Mouse (Mus musculus) kidney, adult 8-10 months (tissue): Measurements from ENCODE around the gene 2310033P09Rik.
"Not testable (repeated sequence)": the region's sequence is repeated elsewhere in the genome, so short reads cannot be mapped to it uniquely, and the experiment has no call there.

Source experiments
- DNase-seq, 2 experiments: peaks; one replicate each; pipeline ENCODE4 v3.0.0; 2022

Gene 2310033P09Rik

GRCm38 (mm10) chr11:59201216-59202002, 6.7 kb upstream of the 2310033P09Rik start:
- DNase-seq = no peak

DNA sequence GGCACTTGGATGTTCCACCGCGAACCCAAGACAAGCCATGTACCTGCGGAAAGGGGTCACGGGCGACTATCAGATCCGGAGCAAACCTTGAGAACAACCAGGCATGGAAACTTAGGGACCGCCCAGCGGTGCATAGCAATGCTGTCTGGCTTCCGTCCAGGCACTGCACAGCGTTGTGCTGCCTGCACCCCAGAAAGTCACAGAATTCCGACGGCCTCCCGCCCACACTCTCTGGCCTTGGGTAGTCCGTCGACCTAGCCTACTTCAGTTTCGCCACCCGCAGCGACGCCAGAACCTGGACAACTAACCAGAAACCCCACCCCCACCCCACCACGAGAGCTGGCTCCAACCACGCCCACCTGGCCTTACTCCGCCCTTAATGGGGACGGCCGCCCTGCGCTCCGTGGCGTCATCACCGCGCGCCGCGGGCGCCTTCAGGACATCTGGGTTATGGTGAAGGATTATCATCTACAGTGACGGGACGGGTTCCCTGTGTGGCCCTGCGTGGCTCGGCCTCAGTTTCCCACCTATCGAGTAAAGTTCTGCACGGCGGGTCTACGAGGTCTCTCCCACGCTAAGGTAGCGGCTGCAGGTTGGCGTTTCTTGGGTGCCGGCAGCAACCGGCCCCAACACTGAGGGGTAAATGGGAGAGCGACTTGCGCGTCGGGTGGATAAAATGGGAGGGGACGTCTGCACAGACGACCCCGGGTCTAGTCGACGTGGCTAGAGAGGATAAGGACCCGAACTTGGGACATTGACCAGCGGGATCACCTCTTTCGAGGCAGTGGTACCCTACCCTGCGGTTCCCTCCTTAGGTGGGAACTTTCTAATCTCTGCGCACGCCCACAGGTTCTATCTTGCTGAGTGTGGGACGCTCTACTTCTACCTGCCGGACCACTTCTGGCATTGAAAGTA, 5.8 kb upstream of the 2310033P09Rik start, which contains the start of gene Mrpl55:
TSS of gene Mrpl55 (plus strand) at position 406 of the 915 bp plus-strand sequence.
- DNase-seq = peak; percentile 89 to 93

DNA sequence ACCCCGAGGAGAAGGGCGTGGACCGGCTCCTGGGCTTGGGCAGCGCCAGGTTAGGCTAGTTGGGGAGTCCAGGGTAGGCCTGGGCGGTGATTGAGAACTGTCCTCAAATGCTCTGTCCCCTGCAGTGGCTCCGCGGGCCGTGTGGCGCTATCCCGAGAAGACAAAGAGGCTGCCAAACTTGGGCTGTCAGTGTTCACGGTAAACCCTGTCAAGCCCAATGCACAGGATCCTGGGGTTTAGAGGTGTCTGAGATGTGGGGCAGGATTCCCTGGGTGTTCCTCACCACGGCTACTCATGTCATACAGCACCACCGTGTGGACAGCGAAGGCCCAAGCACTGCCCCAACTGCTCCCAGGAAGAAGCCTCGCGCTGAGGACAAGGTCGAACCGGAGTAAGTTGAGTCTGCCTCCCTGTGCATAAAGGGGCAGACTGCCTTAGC, 901 bp downstream of the 2310033P09Rik start:
- peak; percentile 72 to 79 for DNase-seq

DNA sequence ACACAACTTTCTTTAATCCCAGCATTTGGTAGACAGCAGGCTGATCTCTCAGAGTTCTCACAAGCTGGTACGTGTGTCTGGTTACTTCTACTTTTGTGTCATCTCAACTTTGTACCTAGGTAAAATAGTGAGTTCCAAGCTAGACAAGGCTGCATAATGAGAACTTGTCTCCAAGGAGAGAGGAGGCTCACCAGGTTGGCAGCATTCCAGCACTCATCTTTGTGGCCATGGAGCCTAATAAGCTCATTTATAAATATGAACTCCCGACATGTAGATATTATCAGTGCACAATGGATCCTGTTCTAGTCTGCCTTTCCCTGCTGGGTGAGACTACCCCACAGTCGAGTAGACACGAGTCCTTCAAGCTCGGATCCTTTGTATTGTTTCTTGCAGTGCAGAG, 1.5 kb downstream of the 2310033P09Rik start:
- DNase-seq = no peak

DNA sequence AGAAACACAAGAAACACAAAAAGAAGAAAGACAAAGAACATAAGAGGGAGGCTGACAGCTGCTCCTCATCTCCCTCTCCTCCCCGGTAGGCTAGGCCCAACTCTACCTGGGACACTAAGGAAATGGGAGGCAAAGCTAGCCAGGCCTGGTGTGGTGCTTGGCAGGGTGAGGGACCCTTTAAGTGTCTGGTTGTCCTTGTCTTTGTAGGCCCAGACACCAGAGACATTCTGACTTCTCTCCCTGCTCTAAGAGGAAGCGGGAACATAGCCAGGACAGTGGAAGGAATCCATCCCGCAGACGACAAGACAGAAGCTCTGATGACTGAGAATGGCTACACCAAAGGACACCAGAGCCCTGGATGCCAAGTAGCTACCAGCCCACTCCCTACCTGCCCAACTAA, 1.9 kb downstream of the 2310033P09Rik start:
- DNase-seq = no peak

DNA sequence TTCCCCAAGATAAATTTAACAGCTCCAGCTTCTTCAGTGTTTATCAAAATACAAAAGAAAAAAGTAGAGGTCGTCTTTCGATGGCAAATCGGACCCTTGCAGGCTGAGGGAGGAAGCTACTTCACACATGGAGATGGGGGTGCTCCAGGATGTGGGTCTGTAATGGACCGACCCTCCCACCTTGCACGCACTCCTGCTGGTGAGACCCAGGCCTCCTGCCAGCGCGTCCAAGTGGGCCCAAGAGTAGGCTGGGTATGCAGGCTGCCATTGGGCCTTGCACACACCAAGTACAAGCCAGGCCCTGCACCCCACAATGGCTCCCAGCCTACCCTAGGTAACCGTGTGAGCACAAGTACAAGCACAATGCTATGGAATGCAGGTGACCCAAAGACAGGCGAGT, 3.4 kb downstream of the 2310033P09Rik start:
- not testable (repeated sequence) for DNase-seq

DNA sequence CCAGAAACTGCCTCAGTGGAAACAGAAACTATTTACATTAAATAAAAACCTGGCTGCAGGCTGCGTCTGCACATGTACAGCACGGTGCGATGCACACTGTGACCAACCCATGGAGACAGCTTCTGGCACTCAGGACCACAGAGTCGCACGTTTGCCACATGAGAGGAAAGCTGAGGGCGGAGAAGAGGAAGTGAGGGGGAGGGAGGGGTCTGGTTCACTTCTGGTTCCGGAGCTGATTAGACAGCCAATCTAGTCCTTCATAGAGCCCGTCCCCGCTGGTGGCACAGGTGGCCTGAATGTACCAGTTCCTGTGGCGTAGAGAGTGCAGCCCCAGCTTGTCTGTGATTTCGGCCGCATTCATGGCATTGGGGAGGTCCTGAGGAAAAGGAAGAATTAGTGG, 4.2 kb downstream of the 2310033P09Rik start:
- not testable (repeated sequence) for DNase-seq

DNA sequence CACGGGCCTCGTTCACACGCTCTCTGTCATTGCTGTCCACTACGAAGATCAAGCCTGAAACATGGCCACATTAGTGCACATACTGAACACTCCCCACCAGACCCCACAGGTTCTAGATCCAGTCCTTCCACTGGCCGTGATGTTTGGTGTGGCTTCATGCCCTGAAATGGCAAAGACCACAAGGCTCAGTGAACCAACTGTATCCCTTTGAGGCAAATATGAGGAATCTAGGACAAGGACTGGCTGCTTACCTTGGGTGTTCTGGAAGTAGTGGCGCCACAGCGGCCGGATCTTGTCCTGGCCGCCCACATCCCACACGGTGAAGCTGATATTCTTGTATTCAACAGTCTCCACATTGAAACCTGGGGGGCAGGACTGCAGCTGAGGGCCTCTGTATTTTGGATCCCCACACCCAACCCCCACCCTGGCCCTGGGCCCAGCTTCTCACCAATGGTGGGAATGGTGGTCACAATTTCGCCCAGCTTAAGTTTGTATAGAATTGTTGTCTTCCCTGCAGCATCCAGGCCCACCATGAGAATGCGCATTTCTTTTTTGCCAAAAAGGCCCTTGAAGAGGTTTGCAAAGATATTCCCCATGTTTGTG, 4.9 kb downstream of the 2310033P09Rik start:
- no peak for DNase-seq

GRCm38 (mm10) chr11:59216955-59217354, 8.8 kb downstream of the 2310033P09Rik start:
- DNase-seq = no peak

GRCm38 (mm10) chr11:59218389-59218998, 10.4 kb downstream of the 2310033P09Rik start:
- DNase-seq = peak; percentile 30 to 80

DNA sequence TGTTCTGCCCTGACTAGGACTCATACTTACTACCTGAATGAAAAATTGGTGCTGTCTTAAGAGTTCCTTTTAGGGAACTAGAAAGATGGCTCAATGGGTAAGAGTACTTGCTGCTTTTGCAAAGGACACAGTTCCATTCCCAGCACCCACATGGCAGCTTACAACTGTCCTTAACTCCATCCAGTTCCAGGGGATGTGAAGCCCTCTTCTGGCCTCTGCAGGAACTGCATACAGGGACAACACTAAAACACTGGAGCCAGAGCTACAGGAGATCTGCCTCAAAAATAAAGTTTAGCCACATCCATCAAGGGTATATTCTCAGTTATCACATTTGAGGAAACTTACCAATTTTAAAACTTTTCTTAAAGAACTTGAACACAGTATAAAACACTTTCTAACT, 10.9 kb downstream of the 2310033P09Rik start:
- DNase-seq = peak in 1 of 2 experiments; percentile 49

DNA sequence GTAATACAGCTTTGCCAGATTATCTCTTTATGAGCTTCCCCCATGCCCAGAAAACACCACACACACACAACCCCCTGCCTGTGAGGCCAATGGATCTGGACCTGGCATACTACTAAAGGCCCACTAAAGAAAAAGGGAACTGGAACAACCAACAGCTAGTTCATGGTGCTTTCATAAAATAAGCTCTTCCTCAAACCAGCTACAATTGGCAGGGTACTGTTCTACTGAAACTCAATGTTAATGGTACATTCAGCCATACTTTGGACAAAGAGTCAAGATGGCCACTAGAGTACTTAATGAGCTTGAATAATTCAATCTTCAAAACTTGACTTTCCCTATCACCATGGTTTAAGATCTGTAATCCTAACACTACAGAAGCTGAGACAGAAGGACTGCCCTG, 13.5 kb downstream of the 2310033P09Rik start:
- no peak for DNase-seq

- no peak for DNase-seq
These were observed 14.2 kb downstream of the 2310033P09Rik start for GRCm38 (mm10) chr11:59222306-59222705.

DNA sequence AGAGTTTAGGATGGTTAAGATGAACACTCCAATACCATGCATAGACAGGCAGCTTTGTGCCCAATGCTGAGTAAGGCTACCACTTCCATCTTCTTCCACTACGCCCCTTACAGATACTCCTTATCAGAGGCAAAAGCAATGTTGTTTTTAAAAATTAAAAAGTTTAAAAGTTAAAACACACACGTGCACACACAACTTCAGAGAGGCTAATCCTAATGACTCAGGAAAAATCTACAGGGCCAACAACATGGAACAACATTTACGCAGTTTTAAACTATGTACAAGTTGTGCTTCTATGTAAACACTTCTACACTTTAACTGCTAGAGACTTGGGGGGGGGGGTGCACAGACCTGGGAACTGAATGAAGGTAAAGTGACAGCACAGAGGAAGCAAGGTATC, 15.9 kb downstream of the 2310033P09Rik start:
- DNase-seq = no peak

- DNase-seq = no peak
These were observed 16.3 kb downstream of the 2310033P09Rik start for GRCm38 (mm10) chr11:59224470-59224869.

GRCm38 (mm10) chr11:59225167-59225566, 17.0 kb downstream of the 2310033P09Rik start:
- no peak for DNase-seq

GRCm38 (mm10) chr11:59226251-59226650, 18.1 kb downstream of the 2310033P09Rik start:
- no peak for DNase-seq

- peak in 1 of 2 experiments; percentile 46 for DNase-seq
These were observed 18.9 kb downstream of the 2310033P09Rik start for GRCm38 (mm10) chr11:59226787-59227603.

GRCm38 (mm10) chr11:59227604-59228121, 19.5 kb downstream of the 2310033P09Rik start:
- no peak for DNase-seq

DNA sequence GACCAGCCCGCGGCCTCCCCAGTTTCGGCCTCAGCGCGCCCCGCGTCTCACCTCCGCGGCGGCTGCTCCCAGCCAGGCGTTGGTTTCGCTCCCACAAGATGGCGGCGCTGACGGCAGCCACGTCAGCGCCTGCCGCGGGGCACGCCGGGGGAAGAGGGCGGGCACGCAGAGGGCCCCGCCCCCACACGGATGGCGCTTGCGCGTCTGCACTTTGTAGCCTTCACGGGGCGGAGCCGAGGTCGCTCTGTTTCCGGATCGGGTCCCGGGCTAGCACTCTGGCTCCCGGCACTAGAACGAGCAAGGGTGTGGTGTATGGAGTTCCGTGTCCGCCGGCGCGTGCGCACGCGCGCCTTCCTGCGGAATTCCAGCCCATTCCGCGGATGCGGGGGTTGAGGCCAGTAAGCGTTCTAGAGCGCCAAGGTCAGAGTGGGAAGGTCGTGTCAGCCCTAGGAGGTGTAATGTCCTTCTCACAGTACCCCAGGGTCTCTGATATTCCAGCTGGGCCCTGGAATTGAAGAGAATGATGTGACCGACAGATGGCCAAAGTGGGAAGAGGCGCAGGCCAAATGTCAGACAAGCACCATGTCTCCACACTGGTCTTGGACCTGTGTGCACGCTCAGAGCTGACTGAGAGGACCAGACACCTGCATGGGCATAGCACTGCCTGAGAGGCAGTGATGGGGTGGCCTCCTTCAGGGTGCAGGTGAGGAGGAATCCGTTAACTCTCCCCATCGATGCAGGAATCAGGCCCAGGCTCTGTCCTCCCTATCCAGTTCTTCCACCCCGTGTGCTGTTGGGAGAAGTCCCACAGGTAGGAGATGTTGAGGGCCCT, 20.2 kb downstream of the 2310033P09Rik start, which contains the start of gene Arf1:
TSS of gene Arf1 (minus strand) at position 149 of the 832 bp plus-strand sequence.
- peak; percentile 95 to 97 for DNase-seq
